15 mouse cellular contexts compared by ENCODE assay signal in genomic region chr6:23647627-23648247, GRCm38 (mm10). TPM values are rescaled to one million over a fixed set of nuclear protein-coding genes. Genes with fewer than 3 reads are reported as not detected.
DNase-seq lines count a peak whose midpoint lies in the region; ATAC-seq lines count a peak whose summit lies in the region.
"Had no signal": no experiment of that assay in that cellular context is flagged by ENCODE, and none has a peak within 500 bp of the region (broad histone marks: within the 10 kb centered on the region; RNA-seq: fewer than 3 reads in every experiment).

No protein-coding gene starts in this region.

- DNase-seq in hindbrain, embryonic 14.5 days (ENCODE audit: low spot score), result no peak
- DNase-seq in hindbrain, embryonic 11.5 days (ENCODE audit: low spot score), result no peak
- peak; percentile 79 for DNase-seq in Muller cell, postnatal 12 days (ENCODE audit: inconsistent ontology term)
- DNase-seq in adrenal gland, postnatal 25 days, result peak; percentile 25
- peak; percentile 75 for DNase-seq in kidney, postnatal 14 days
- DNase-seq in T-cell, adult 2 months (ENCODE audit: low spot score), result no peak
- DNase-seq in layer of hippocampus, adult 11-12 months (ENCODE audit: low spot score), result no peak
- no peak for DNase-seq in thymus, postnatal 36 days
- DNase-seq: spleen, adult 18-20 months had no signal

- H3K4me2 ChIP-seq in hindbrain, embryonic 14.5 days (replicated peaks), result no peak overlapping the region
- no peak overlapping the region for H3K4me2 ChIP-seq in hindbrain, embryonic 11.5 days (replicated peaks; ENCODE audit: low read depth, low read length)
- H3K4me2 ChIP-seq: embryonic facial prominence, embryonic 13.5 days; liver, embryonic 11.5 days had no signal

- 66% methylated on average over 7 of the region's 7 CpGs for WGBS in hindbrain, embryonic 14.5 days
- 86% methylated on average over 7 of the region's 7 CpGs for WGBS in hindbrain, embryonic 11.5 days

- no peaks in the 10 kb centered on the region for H3K27me3 ChIP-seq in hindbrain, embryonic 14.5 days (ENCODE audit: control insufficient read depth, insufficient read depth, low read length)
- no peaks in the 10 kb centered on the region for H3K27me3 ChIP-seq in hindbrain, embryonic 11.5 days (ENCODE audit: control insufficient read depth, insufficient read depth, low read length)
- H3K27me3 ChIP-seq: embryonic facial prominence, embryonic 13.5 days had no signal

- no peak overlapping the region for H3K4me3 ChIP-seq in hindbrain, embryonic 14.5 days (replicated peaks; ENCODE audit: low read length)
- no peak overlapping the region for H3K4me3 ChIP-seq in hindbrain, embryonic 11.5 days (ENCODE audit: low read depth, low read length)
- H3K4me3 ChIP-seq: embryonic facial prominence, embryonic 13.5 days; layer of hippocampus, adult 2 months; myocyte had no signal

- no peaks in the 10 kb centered on the region for H3K4me1 ChIP-seq in hindbrain, embryonic 14.5 days (replicated peaks; ENCODE audit: control insufficient read depth, insufficient read depth, low read length)
- no peaks in the 10 kb centered on the region for H3K4me1 ChIP-seq in hindbrain, embryonic 11.5 days (replicated peaks; ENCODE audit: control insufficient read depth, insufficient read depth, low read length)
- H3K4me1 ChIP-seq: embryonic facial prominence, embryonic 13.5 days had no signal

- no peak overlapping the region for H3K9ac ChIP-seq in hindbrain, embryonic 14.5 days
- no peak overlapping the region for H3K9ac ChIP-seq in hindbrain, embryonic 11.5 days (ENCODE audit: low read depth, low read length)
- H3K9ac ChIP-seq: embryonic facial prominence, embryonic 13.5 days had no signal

- no peaks in the 10 kb centered on the region for H3K9me3 ChIP-seq in hindbrain, embryonic 14.5 days (ENCODE audit: control insufficient read depth, low read length)
- no peaks in the 10 kb centered on the region for H3K9me3 ChIP-seq in hindbrain, embryonic 11.5 days (ENCODE audit: control insufficient read depth, low read length)
- H3K9me3 ChIP-seq: embryonic facial prominence, embryonic 13.5 days; G1E had no signal

- no peaks in the 10 kb centered on the region for H3K36me3 ChIP-seq in hindbrain, embryonic 14.5 days (replicated peaks; ENCODE audit: control insufficient read depth, insufficient read depth)
- H3K36me3 ChIP-seq in hindbrain, embryonic 11.5 days (ENCODE audit: control insufficient read depth, insufficient read depth, low read length), result no peaks in the 10 kb centered on the region
- H3K36me3 ChIP-seq: embryonic facial prominence, embryonic 13.5 days; G1E had no signal

- peak; percentile 66; the same call in 1 of the 2 replicates for ATAC-seq in hindbrain, embryonic 14.5 days (ENCODE audit: low FRiP score)
- ATAC-seq in hindbrain, embryonic 11.5 days (ENCODE audit: low FRiP score), result no peak

- no peak overlapping the region for H3K27ac ChIP-seq in hindbrain, embryonic 14.5 days
- no peak overlapping the region for H3K27ac ChIP-seq in hindbrain, embryonic 11.5 days (ENCODE audit: low read depth, low read length)
- H3K27ac ChIP-seq: embryonic facial prominence, embryonic 13.5 days; layer of hippocampus, adult 2 months had no signal

RNA-seq across cellular contexts. Expression of gene Rnf133, which starts 2.4 kb away (rescaled TPM):
- polyA plus RNA-seq in hindbrain, embryonic 14.5 days (2014; fragmentation: Nextera tagmentation; extraction: Ambion mirVana), result 0.16 TPM in 1 of 2 replicates, not detected in the other
- polyA plus RNA-seq in hindbrain, embryonic 11.5 days (2014; fragmentation: Nextera tagmentation; extraction: Ambion mirVana), result not detected in 2 replicates
- not detected in 2 replicates for total RNA-seq in adrenal gland, postnatal 25 days (2021)
- total RNA-seq: gastrocnemius, adult 8-10 months had no signal
- polyA plus RNA-seq: embryonic facial prominence, embryonic 13.5 days; G1E; liver, embryonic 11.5 days; myocyte had no signal

RNA-seq across cellular contexts. Expression of gene Rnf148, which starts 7.2 kb away (rescaled TPM):
- polyA plus RNA-seq in hindbrain, embryonic 14.5 days (2014; fragmentation: Nextera tagmentation; extraction: Ambion mirVana), result 0.22 TPM in 1 of 2 replicates, not detected in the other
- polyA plus RNA-seq in hindbrain, embryonic 11.5 days (2014; fragmentation: Nextera tagmentation; extraction: Ambion mirVana), result not detected in 2 replicates
- total RNA-seq in adrenal gland, postnatal 25 days (2021), result not detected in 2 replicates
- total RNA-seq: gastrocnemius, adult 8-10 months had no signal
- polyA plus RNA-seq: embryonic facial prominence, embryonic 13.5 days; G1E; liver, embryonic 11.5 days; myocyte had no signal

Comparison
In these comparisons a context has a peak if more than half of its experiments do, and no peak if none do; other contexts are left out.
1. DNase-seq: peak in Muller cell, postnatal 12 days (single experiment), adrenal gland, postnatal 25 days (single experiment) and kidney, postnatal 14 days (single experiment); none in hindbrain, embryonic 14.5 days (single experiment), hindbrain, embryonic 11.5 days (single experiment), T-cell, adult 2 months (single experiment), layer of hippocampus, adult 11-12 months (single experiment) and thymus, postnatal 36 days (0 of 2).